In genomic region chr9:116150725-116151396, GRCm38 (mm10) we compare ENCODE assay signal across 13 mouse cellular contexts. TPM values are rescaled to one million over a fixed set of nuclear protein-coding genes. Genes with fewer than 3 reads are reported as not detected.
DNase-seq lines count a peak whose midpoint lies in the region; ATAC-seq lines count a peak whose summit lies in the region.
"Had no signal": no experiment of that assay in that cellular context is flagged by ENCODE, and none has a peak within 500 bp of the region (broad histone marks: within the 10 kb centered on the region; RNA-seq: fewer than 3 reads in every experiment).

No protein-coding gene starts in this region.

- no peaks in the 10 kb centered on the region for H3K9me3 ChIP-seq in forebrain, embryonic 14.5 days (replicated peaks; ENCODE audit: control insufficient read depth, low read length)
- no peaks in the 10 kb centered on the region for H3K9me3 ChIP-seq in forebrain, embryonic 12.5 days
- H3K9me3 ChIP-seq in embryonic facial prominence, embryonic 10.5 days, result no peaks in the 10 kb centered on the region; the same call in 1 of the 2 replicates
- H3K9me3 ChIP-seq in limb, embryonic 12.5 days, result 0 out of 2 replicates have a peak, but pooled peaks cover 7% of the 10 kb centered on the region
- H3K9me3 ChIP-seq: midbrain, embryonic 13.5 days had no signal

- 7% methylated on average over 7 of the region's 7 CpGs for WGBS in forebrain, embryonic 14.5 days
- WGBS in forebrain, embryonic 12.5 days, result 10% methylated on average over 7 of the region's 7 CpGs
- WGBS in embryonic facial prominence, embryonic 10.5 days, result 20% methylated on average over 7 of the region's 7 CpGs
- WGBS in limb, embryonic 12.5 days, result 10% methylated on average over 7 of the region's 7 CpGs

- H3K9ac ChIP-seq in forebrain, embryonic 14.5 days (ENCODE audit: low read length), result no peak overlapping the region
- H3K9ac ChIP-seq in forebrain, embryonic 12.5 days, result no peak overlapping the region
- no peak overlapping the region for H3K9ac ChIP-seq in limb, embryonic 12.5 days (replicated peaks)
- H3K9ac ChIP-seq: midbrain, embryonic 13.5 days had no signal

- ATAC-seq in forebrain, embryonic 14.5 days, result peak; percentile 32; the same call in 1 of the 2 replicates
- no peak for ATAC-seq in forebrain, embryonic 12.5 days (ENCODE audit: low FRiP score)
- ATAC-seq in limb, embryonic 12.5 days (ENCODE audit: insufficient number of reproducible peaks, insufficient read depth, low FRiP score, low TSS enrichment, low read depth), result peak; percentile 70; the same call in 1 of the 2 replicates
- ATAC-seq in granulocyte monocyte progenitor cell, adult 5-6 weeks (replicated peaks; ENCODE audit: poor library complexity, severe bottlenecking), result no peak
- ATAC-seq: forebrain, embryonic 16.5 days; midbrain, embryonic 13.5 days had no signal

- peak; percentile 33 for DNase-seq in forebrain, embryonic 14.5 days (ENCODE audit: low spot score)
- peak; percentile 31 for DNase-seq in kidney, adult 11 months
- DNase-seq in kidney, postnatal 36 days, result no peak
- DNase-seq in embryonic facial prominence, embryonic 10.5 days (ENCODE audit: low spot score), result peak; percentile 44
- no peak for DNase-seq in cerebellum, adult 9-10 months
- DNase-seq: lung, adult 18-20 months; right cerebral cortex, postnatal 25 days; thymus, adult 2 months had no signal

- H3K4me1 ChIP-seq in forebrain, embryonic 14.5 days (ENCODE audit: control insufficient read depth, insufficient read depth, low read length), result no peaks in the 10 kb centered on the region
- H3K4me1 ChIP-seq in forebrain, embryonic 12.5 days, result peaks cover 8% of the 10 kb centered on the region; the same call in 1 of the 2 replicates
- peaks cover 43% of the 10 kb centered on the region for H3K4me1 ChIP-seq in embryonic facial prominence, embryonic 10.5 days
- peaks cover 51% of the 10 kb centered on the region for H3K4me1 ChIP-seq in limb, embryonic 12.5 days (replicated peaks)

- H3K4me2 ChIP-seq in forebrain, embryonic 14.5 days (ENCODE audit: low read length), result no peak overlapping the region
- H3K4me2 ChIP-seq in forebrain, embryonic 12.5 days, result no peak overlapping the region
- H3K4me2 ChIP-seq in limb, embryonic 12.5 days, result no peak overlapping the region
- H3K4me2 ChIP-seq: midbrain, embryonic 13.5 days had no signal

- H3K4me3 ChIP-seq in forebrain, embryonic 14.5 days (ENCODE audit: low read depth, low read length), result no peak overlapping the region
- H3K4me3 ChIP-seq in forebrain, embryonic 12.5 days (replicated peaks), result no peak overlapping the region
- no peak overlapping the region for H3K4me3 ChIP-seq in embryonic facial prominence, embryonic 10.5 days
- H3K4me3 ChIP-seq in limb, embryonic 12.5 days (replicated peaks), result no peak overlapping the region
- H3K4me3 ChIP-seq: midbrain, embryonic 13.5 days had no signal

- H3K27me3 ChIP-seq in forebrain, embryonic 14.5 days (replicated peaks; ENCODE audit: control insufficient read depth, insufficient read depth, low read length), result no peaks in the 10 kb centered on the region
- no peaks in the 10 kb centered on the region for H3K27me3 ChIP-seq in forebrain, embryonic 12.5 days
- H3K27me3 ChIP-seq in embryonic facial prominence, embryonic 10.5 days (replicated peaks; ENCODE audit: low read depth, poor library complexity, severe bottlenecking), result no peaks in the 10 kb centered on the region
- H3K27me3 ChIP-seq in limb, embryonic 12.5 days, result no peaks in the 10 kb centered on the region
- H3K27me3 ChIP-seq: midbrain, embryonic 13.5 days had no signal

- no peak overlapping the region for H3K27ac ChIP-seq in forebrain, embryonic 14.5 days (ENCODE audit: low read depth, low read length)
- no peak overlapping the region for H3K27ac ChIP-seq in forebrain, embryonic 12.5 days
- H3K27ac ChIP-seq in embryonic facial prominence, embryonic 10.5 days (replicated peaks), result peak overlapping the region; percentile 54
- H3K27ac ChIP-seq in limb, embryonic 12.5 days, result peak overlapping the region; percentile 54
- H3K27ac ChIP-seq: midbrain, embryonic 13.5 days had no signal

- no peaks in the 10 kb centered on the region for H3K36me3 ChIP-seq in forebrain, embryonic 14.5 days (ENCODE audit: control insufficient read depth, insufficient read depth, low read length)
- H3K36me3 ChIP-seq in forebrain, embryonic 12.5 days (replicated peaks), result no peaks in the 10 kb centered on the region
- H3K36me3 ChIP-seq in embryonic facial prominence, embryonic 10.5 days (replicated peaks), result peaks cover 4% of the 10 kb centered on the region; the same call in 1 of the 2 replicates
- H3K36me3 ChIP-seq in limb, embryonic 12.5 days, result peaks cover 39% of the 10 kb centered on the region
- H3K36me3 ChIP-seq: midbrain, embryonic 13.5 days had no signal

RNA-seq across cellular contexts. Expression of gene Tgfbr2, which starts 24.3 kb away (rescaled TPM):
- polyA plus RNA-seq in forebrain, embryonic 14.5 days (2014; fragmentation: Nextera tagmentation; extraction: Ambion mirVana), result 5.5 and 7.7 TPM in 2 replicates
- 7.5 and 7.8 TPM in 2 replicates for polyA plus RNA-seq in forebrain, embryonic 12.5 days (2016; fragmentation: Nextera tagmentation; extraction: Ambion mirVana)
- 8.6 and 9.2 TPM in 2 replicates for polyA plus RNA-seq in embryonic facial prominence, embryonic 10.5 days (2016; fragmentation: Nextera tagmentation; extraction: Ambion mirVana)
- polyA plus RNA-seq in limb, embryonic 12.5 days (2016; fragmentation: Nextera tagmentation; extraction: Ambion mirVana), result 25.3 and 28.6 TPM in 2 replicates
- total RNA-seq in granulocyte monocyte progenitor cell, adult 5-6 weeks (2014; fragmentation: Nextera tagmentation), result 6.8 and 9.5 TPM in 2 replicates
- total RNA-seq in granulocyte monocyte progenitor cell, adult 5-6 weeks (2017), result 4.3 and 6.5 TPM in 2 replicates

Comparison
In these comparisons a context has a peak if more than half of its experiments do, and no peak if none do; other contexts are left out.
1. ATAC-seq: peak in forebrain, embryonic 14.5 days (single experiment) and limb, embryonic 12.5 days (single experiment); none in forebrain, embryonic 12.5 days (single experiment) and granulocyte monocyte progenitor cell, adult 5-6 weeks (single experiment).
2. DNase-seq: peak in forebrain, embryonic 14.5 days (single experiment), kidney, adult 11 months (single experiment) and embryonic facial prominence, embryonic 10.5 days (single experiment); none in kidney, postnatal 36 days (0 of 2) and cerebellum, adult 9-10 months (single experiment).
3. H3K27ac ChIP-seq: peak in embryonic facial prominence, embryonic 10.5 days (single experiment) and limb, embryonic 12.5 days (single experiment); none in forebrain, embryonic 14.5 days (single experiment) and forebrain, embryonic 12.5 days (single experiment).